Mouse (Mus musculus) fibroblast of lung, adult 2 months (primary cell): Measurements from ENCODE around the gene Hpse.

Source experiments
- DNase-seq: peaks from one replicate; pipeline ENCODE4 v3.0.0-alpha.2; 2011; ENCODE audit warnings: low read depth

Gene Hpse

DNA sequence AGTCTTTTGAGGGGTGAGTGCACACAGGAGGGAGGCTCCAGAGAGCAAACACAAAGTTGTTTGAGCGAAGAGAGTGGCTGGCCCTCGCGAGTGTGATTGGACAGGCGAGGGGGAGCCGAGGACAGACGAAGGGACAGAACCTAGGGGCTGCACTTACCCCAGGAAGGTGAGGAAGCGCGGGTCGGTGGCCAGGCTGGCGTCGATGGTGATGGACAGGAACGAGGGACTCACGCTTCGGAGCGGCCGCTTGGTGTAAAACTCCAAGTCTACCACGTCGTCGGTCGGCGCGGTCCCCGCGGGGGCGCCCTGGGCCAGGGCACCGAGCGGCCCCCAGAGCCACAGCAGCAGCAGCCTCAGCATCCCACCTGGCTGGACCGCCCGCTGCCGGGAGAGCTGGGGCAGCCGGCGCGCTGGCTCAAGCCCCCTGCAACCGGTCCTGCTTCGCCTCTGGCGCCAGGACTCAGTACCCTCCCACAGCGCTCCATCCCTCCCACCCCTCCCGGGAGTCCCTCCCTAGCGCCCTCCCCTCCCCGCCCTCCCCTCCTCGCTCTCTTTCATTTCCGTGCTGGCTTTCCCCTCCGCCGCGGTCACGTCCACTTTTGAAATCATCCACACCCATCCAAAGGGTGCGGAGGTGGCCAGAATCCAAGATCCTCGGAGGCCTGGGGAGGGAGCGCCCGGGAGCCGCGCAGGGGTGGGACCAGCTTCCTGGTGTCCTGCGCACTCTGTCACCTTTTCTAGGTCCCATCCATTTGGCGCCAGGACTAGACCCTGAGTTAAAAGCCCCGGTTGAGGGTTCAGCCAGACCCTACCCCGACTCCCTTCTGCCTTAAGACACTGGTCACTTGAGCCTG is at the start of gene Hpse:
TSS of gene Hpse (minus strand) at position 482 of the 854 bp plus-strand sequence.
- DNase-seq = no peak

DNA sequence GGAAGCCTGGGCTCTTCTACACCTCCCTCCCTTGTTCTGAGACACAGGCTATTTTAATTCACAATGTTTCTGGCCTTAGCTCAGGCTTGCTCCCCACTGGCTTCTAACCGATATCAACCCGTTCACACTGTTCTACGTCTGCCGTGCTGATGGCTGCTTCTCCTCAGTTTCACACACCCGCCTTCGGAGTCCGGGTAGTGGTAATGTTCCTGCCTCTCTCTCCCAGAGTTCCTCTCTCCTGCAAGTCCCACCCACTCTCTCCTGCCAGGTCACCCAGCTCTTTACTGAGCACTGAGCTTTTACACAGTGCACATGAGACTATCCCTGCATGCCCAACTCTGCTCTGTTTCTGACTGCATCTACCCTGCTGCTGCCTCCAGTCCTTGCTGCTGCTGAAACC is 46.5 kb upstream of the Hpse start:
- DNase-seq = no peak

DNA sequence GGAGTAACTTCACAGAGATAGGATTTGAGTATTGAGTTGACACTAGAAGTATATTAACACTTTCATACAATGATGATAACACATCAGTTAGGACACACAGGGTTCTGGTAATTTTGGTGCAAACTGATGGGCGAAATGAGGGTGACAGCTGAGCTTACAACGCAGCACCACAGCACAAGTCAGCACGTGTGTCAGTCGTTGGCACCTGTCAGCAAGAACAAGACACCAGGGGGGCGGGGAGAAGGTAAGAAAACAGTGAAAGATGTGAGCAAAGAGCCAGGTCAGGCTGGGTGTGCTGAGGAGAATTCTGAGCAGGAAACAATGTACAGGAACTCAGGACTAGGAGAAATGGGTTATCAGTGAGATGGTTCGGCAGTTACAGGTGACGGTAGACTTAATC is 42.2 kb upstream of the Hpse start:
- DNase-seq = no peak

DNA sequence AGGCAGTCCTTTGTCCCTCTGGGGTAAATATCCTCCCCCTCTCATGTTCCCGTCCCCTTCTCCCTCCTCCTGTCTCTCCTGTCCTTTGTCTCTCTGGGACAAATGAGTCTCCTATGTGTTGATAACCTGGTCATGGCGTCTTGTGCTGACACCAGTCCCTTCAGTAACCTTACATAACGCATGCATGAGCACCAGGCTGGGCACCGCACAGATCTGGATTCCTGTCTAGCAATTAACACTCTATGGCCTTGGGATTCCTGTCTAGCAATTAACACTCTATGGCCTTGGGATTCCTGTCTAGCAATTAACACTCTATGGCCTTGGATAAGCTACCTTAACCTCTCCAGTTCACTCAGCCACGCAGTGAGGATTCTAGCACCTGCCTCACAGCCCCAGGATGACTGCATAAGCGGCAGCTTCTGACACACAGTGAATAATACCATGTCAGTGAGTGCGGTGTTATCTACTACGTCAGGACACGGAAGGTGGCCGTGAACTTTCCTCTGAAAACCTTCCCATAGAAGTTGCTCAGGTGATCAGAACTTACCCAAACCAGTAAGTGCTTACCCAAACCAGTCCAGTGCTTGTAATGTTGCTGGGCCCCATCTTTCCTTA is 40.6 kb upstream of the Hpse start:
- no peak for DNase-seq

DNA sequence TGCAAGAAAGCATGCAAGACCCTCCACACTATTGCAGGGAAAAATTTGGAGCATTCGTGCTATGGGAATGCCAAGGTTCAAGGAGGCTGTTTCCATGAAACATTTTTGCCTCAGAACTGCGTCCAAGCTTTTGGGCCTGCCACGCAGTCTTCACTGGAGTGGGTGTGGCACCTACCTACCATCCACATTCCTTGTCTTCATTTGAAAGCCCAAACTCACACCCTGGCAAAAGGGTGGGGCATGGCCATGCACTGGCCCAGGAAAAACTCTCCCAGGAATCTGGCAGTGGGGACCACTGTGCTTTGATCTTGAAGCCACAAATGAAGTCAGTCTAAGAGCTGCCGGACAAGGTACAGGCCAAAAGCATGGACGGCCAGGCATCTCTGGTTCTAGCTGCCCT is 38.6 kb upstream of the Hpse start:
- DNase-seq = no peak

DNA sequence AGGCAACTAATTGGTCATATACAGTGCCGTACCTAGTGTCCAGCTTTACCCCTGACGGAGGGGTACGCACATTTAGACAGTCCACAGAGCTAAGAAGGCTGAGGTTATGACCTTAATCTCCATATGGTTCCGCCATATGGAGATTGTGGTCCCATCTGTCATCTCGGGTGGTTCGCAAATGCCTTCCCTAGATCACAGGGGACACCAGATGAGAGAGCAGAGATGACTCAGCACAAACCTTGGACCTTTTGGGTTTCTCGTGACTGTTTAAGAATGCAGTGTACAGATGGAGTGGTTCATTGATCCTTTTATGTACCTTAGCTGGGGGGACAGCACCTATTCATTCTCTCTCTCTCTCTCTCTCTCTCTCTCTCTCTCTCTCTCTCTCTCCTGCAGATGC is 33.9 kb upstream of the Hpse start:
- DNase-seq = no peak

DNA sequence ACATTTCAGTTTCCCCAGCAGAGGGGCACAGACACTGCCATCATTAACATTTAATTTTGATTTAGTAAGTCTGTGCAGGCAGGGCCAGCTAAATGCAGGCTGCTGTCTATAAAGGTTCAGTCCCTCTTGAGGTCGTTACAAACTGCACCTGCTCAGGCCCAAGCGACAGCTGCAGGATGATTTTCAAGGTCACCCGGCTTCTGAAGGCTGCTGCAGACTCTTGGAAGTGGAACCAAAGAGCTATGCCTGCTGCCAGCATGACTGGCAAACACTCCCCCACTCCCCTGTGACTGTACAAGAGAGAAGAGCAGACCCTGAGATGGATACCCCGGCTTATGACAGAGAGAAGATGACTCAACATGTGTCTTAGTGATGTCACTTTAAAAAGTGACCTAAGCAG is 32.1 kb upstream of the Hpse start:
- no peak for DNase-seq

DNA sequence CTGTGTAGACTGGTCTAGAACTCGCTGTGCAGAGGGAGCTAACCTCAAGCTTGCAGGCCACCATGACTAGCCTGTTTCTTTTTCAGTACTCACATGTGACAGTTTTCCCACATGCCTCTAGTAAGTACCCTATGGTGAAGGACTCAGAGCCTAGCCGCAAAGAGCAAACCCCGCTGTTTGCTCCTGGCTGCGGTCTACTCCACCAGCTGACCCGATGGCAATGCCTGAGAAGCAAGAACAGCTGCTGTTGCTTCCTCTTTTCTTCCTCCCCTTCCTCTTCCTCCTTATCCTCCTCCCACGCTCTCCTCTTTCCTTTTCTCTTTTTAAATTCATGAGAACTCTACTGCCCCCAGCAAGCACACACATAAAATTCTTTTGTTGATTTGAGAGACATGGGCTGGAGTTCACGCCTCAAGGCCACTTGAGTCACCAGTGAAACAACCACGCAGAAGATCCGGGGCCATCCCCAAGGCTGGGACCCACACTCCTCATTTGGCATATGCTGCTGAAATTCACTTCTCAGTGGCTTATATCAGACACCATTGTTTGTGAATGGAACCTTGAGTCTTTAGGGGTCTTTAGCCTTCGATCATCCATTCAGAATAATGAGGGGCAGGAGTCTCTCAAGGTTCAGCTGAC is 31.2 kb upstream of the Hpse start:
- no peak for DNase-seq

DNA sequence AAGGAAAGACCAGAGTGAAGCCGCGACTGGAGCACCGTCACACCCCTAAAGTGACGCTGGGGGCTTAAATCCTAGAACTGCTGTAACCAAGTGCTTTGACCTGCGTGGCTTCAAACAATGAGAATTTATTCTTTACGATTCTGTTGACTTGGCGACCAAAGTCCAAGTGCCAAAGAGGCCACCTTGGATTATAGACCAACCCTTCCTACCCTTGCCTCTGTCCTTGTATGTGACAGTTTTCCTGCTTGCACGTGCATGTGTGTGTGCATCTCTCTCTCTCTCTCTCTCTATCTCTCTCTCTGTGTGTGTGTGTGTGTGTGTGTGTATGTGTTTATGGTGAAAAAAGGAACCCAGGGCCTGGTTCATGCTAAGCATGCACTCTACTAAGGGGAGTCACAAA is 19.3 kb upstream of the Hpse start:
- no peak for DNase-seq

DNA sequence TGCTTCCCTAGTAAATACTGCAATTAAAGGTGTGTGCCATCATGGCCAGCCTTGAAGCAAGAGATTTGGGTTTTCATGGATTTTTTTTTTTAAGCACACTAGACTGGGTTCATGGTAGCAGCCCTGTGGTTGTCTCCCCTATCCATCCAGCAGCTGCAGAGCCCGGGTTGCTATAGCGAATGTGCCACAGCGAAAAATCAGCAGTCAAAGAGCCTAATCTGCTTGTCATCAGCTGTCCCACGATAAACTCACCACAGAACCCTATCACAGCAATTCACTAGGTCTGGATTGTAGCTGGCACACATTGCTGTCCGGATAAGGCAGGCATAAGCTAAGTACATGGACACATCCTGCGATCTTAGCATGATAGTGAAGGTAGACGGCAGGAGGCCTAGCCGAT is 17.4 kb upstream of the Hpse start:
- DNase-seq = no peak

DNA sequence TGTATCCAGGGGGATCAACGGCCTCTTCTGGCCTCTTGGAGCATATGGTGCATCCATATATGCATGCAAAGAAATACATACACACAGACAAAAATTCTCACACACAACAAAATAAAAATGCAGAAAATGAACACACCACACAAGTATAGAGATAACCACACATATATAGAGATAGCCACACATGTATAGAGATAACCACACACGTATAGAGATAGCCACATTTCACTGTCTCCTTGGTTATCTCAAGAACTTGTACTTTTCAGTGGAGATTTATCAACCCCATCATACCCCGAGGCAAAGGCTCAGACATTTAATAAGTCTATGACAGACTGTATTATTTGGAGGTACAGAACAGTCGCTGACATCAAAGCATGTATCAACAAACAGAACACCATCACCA is 15.0 kb upstream of the Hpse start:
- DNase-seq = no peak

DNA sequence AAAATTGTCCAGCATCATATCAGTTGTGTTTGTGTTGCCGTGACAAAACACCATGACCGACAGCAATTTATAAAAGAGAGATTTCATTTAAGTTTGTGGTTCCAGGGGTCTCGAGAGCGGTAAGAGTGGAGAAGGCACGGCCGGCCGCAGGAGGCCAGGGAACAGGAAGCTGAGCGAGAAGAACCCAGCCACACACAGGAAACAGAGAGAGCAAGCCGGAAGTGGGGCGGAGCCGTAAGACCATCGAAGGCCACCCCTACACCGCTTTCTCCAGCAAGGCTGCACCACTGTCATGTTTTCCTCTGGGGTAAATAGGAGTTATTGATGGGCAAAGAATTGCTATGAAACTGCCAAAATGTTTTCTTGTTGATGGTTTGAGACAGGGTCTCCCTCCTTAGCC is 9.2 kb upstream of the Hpse start:
- no peak for DNase-seq

DNA sequence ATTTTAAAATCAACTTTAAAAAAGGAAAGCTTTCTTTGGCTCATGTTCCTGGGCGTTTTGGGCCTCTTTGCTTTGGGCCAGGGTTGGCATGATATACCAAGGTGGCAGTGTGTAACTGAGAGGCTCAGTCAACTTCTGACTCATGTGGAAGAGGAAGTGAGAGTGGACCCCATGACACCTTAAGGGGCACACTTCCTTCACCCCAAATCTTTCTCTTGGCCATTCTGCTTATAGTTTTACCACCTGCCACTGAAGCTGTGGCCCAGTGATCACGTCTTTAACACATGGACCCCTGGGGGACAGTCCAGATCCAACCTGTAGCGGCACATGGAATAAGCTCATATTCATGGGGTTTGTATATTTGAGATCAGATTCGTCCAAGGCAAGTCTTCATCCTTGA is 6.5 kb upstream of the Hpse start:
- no peak for DNase-seq

DNA sequence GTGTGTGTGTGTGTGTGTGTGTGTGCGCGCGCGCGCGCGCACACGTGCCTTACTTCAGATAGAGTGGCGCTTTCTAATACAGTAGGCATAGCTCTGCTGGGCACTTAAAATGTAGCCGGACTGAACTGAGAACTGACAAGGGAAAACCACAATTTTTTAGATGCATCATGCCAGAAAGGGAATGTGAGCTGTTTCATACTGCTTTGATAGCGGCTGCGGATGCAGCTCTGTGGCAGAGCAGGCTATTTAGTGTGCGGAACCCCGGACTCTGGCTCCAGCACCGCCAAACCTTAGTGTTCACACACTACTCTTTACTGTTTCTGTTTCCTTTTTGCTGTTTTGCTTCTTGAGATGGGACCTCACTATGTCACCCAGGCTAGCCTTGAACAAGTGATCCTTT is 2.8 kb downstream of the Hpse start:
- no peak for DNase-seq

DNA sequence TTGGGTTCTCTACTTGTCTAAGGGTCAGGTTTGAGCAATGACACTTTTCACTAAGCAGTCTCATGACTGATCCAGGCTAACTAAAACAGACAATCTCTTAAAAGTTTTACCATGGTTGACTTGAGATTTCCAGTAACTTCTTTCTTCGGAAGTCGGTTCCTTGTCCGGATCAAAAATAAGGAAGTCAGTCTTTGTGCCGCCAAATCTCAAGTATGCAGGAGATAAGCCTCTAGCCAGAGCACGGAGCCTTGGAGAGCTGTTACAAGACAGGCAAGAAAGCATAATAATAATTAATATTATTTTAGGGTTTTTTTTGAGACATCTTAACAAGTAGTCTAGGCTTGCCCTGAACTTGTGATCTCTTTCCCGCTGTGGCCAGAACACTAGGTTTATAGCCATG is 8.3 kb downstream of the Hpse start:
- DNase-seq = no peak

DNA sequence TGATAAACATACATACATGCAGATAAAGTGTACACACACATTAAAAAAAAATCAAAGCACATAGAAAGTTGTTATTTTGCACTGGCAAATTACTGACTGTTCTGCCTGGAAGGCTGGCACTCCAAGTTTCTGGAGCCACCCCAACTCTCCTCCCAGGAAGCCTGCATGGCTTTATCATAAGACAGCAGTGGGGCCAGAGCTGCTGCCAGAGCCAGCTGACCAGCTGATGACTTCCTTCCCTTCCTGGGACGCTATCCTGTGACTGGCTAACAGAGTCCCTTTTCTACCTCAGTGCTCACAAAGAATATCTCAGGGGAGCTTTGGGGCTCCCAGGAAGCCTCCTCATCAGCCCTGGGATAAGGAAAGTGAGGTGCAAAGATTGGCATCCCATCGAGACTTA is 9.5 kb downstream of the Hpse start:
- DNase-seq = no peak

DNA sequence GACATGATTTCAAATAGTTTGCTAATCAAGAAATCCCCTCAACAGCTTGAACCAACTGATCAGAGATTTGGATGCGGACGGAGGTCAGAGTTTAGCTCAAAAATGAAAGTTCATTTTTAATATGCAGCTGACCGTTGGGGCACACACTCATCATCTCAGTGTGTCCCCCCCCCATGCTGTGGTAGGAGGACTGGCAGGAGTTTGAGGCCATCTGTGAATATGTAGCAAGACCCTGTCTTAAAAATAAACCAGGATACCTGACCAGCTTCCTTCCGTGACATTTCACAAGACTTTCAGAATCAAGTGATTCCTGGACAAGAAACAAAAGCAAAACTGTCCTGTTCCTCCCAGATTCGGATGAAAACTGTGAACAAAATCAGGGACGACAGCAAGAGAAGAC is 10.5 kb downstream of the Hpse start:
- DNase-seq = no peak

DNA sequence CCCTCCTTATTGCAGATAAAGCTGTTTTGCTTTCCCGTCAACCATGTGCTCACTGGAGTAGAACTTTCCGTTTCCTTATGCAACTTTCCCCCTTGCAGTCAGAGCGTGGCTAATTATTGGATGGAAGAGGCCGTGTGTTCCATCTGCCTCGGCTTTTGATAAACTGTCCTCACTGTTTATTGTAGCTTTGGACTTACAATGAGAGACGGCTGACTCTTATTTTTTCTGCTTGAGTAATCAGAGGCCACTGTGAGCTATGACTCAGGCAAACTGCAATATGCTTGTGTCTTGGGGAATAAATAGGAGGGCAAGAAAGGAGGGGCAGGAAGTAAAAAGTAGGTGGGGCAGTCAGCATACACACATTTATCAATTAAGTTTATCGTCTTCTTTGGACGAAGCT is 12.8 kb downstream of the Hpse start:
- DNase-seq = no peak

DNA sequence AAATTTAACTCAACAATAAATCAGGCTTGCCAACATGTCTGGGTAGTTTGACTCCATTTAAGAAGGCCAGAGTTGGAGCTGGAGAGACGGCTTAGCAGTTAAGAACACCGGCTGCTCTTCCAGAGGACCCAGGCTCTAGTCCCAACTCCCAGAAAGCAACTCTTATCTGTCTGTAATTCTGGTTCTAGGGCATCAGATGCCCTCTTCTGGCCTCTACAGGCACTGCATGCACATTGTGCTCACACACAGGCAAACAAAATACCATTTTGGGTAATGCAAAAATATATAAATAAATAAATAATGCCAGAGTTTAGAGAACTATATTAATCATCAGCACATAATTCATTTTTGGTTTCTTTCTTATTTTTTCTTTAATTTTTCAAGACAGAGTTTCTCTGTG is 15.2 kb downstream of the Hpse start:
- DNase-seq = no peak

DNA sequence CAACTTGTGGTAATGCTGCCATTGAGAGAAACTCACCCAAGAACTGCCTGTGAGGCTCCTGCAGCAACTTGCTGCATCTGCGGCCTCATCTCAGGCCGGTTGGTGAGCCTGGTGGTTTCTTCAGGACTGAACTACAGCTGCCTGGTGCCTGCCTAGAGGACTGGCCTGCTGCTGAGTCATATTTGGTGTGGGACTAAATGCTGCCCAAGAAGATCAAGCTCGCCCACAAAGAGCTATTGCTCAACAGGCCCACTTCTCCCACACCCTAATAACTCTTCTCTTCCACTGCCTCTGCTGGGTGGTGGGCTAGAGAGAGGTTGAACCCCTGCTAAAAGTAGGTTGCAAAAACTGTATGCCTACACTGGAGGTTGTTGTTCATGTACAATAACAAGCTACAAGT is 17.2 kb downstream of the Hpse start:
- DNase-seq = no peak

DNA sequence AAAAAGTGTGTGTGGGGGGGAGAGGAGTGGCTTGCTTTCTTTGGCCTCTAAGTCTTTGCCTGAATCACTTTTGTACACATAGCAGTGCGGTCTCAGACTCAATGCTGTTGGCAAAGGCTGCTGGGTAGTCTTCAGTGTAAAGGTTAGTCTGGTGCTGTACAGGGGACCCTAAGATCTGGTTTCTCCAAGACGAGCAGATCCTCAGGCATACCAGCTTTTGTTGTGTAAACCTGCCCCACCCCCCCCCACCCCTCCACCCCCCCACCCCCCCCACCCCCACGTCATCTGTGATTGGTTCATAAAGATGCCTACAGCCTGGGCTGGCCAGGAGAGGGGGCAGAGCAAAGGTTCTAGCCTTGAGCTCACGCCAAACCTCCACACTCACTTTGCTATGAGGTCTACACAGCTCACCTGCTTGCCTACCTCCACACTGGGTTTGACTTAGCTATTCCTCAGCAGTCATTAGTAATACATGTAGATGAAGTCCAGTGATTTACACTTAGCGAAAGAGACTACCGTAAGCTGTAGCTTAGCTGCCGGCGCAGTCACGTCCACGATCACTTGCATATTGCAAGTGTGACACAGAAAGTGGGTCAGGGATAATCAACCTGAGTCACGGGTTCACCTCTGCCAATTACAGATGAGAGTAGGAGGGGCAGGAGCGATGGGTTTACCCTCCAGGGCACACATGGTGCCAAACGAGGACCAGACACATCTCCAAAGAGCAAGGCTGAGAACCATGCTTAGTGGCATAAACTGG is 18.5 kb downstream of the Hpse start:
- DNase-seq = no peak

DNA sequence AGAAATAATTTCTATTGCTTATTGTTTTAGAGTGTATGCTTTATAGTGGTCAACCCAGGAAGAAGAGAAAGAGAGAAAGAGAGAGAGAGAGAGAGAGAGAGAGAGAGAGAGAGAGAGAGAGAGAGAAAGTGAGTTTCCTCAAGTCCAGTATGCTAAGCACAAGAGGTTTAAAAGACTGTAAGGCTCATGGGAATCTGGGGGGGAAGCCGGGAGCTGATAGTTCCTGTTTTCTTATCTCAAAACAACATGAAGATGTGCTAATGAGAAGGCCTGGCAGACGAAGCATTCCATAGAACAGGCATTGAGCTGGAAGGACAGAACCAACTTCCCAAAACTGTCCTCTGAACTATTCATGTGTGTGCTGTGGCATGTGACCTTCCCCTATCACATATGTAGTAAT is 21.6 kb downstream of the Hpse start:
- DNase-seq = no peak

DNA sequence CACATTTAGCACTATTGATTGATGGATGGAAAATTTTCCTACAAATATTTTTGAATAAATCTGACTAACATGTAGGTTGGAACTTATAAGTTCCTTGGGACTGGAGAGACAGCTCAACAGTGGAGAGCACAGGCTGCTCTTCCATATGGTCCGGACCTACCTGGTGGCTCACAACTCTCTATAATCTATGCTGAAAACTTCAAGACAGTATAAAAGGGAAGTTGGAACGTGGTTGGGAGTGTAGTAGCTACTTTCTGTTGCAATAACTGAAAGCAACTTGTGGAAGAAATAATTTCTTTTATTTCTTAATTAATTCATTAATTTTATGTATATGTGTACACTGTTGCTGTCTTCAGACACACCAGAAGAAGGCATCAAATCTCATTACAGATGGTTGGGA is 22.1 kb downstream of the Hpse start:
- no peak for DNase-seq
